Mouse (Mus musculus): Measurements from ENCODE around the gene Epha5.

Gene Epha5

DNA sequence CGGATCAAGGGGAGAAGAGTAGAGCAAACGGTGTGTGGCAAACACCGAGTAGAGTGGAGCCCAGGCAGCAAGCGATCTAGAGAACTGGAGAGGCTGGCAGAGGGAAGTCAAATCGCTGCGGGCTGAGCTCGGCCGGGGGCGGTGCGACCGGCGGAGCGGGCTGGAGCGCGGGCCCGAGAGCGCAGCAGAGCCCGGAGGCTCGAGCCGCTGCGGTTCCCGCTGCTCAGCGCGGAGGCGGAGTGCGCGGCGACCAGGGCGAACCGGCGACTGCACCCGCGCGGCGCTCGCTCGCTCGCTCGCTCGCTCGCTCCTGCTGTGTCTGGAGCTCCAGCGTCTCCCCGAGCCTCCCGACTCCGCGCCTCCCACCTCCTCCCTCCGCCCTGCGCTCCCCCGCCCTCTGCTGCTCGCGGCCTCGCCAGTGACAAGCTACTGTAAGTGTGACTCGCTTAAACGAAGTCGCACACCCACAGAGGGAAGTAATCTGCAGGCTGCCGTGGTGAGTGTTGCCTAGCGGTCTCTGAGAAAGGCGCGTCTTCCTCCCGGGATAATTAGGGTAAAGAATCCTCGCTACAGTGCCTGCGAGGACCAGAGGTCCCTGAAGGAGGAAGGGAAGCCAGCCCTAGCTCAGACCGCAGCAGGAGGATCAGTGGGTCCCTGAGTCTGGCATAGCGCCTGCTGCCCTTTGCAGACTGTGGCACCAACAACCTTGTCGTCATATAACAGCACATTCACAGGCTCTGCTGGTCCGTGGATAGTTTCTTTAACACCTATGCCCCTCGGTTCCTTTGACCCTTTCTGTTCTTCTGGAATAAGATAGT is at the start of gene Epha5:
Gene Epha5, minus strand, starts transcription at position 321 of the 818 bp plus-strand sequence.
- no peak for DNase-seq (ENCODE audit: low spot score)

- DNase-seq (ENCODE audit: low spot score), result no peak
Measured at GRCm38 (mm10) chr5:84456216-84456615, 39.0 kb upstream of the Epha5 start.

DNA sequence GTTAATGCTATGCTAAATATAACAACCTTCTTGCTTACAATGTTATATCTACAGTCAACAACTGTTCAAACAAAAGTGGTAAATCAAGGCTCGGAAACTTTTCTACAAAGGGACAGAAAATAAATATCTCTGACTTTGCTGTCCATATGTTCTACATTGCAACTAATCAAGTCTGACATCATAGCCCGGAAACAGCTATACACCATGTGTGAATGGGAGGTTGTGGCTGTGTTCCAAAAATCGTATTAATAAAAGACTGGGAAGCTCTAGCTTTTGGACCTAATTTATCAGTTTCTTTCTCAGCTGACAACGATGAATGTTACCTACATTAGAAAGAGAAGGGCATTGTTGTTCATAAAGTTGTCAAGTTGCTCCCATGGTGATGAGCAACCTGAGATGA is 37.5 kb upstream of the Epha5 start:
- DNase-seq (ENCODE audit: low spot score), result no peak

- DNase-seq (ENCODE audit: low spot score), result no peak
Measured at GRCm38 (mm10) chr5:84453839-84454238, 36.7 kb upstream of the Epha5 start.

- no peak for DNase-seq (ENCODE audit: low spot score)
Measured at GRCm38 (mm10) chr5:84440232-84440631, 23.1 kb upstream of the Epha5 start.

DNA sequence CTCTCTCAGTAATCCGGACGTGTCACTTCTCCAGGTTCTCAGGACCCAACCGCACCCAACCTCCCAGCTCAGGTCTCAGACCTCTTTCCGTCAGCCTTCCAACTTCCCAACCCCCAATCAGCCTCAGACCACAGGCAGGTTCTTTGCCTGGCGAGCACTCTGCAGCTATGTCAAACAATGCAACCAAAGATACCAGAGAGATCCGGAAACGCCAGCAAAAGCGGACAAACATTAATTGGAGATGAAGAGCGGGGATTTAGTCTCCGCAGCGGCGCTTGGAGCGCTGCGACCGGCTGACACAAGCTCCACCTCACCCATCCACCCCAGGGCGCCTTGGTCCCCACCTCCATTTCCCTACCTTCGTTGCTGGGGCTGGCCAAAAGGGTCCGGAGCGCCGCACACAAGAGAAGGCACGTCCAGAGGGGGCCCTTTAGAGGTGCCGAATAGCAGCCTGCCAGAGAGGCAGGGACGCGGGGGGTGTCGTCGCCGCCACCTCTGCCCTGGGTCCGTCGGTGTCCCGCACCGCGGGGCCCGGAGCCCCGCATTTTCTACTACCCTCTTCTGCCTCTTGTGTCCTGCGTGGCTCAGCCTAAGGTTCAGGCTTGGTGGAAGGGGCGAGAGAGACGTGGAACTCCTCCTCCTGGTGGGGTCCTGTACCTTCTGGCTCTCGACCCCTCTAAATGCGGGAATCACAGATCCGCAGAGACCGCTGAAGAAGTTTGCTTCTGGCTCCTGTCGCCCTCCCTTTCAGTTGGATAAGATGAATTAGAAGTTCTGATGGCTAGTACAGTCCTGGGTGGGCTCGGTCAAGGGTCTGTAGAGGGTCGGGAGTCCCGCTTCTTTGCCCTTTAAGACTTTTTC is 991 bp downstream of the Epha5 start:
- DNase-seq (ENCODE audit: low spot score), result no peak

DNA sequence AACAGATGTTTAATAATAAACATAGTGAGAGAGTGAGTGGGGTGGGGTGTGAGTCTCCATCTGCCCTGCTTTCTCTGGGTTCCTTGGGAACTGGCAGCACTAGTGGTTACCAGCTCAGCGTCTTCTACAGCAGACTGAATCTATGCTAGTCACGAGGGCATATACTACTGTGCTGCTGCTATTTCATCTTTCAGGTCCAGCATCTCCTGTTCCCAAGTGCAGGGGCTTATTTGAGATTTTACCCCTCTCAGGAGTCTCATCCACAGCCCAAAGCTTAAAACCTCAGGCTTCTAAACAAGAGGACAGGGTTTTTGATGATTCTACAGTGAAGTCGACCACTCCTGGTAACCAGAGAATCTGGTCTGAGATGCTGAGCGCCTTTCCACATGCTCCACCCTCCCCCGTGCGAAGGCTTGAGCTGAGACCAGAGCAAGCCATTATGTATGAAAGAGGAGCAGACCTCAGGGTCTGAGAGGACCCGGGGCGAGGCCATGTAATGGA is 2.2 kb downstream of the Epha5 start:
- no peak for DNase-seq (ENCODE audit: low spot score)

- no peak for DNase-seq (ENCODE audit: low spot score)
Measured at GRCm38 (mm10) chr5:84413026-84413425, 4.2 kb downstream of the Epha5 start.

- DNase-seq (ENCODE audit: low spot score), result no peak
Measured at GRCm38 (mm10) chr5:84408370-84408769, 8.8 kb downstream of the Epha5 start.

- no peak for DNase-seq (ENCODE audit: low spot score)
Measured at GRCm38 (mm10) chr5:84397085-84397484, 20.1 kb downstream of the Epha5 start.

DNA sequence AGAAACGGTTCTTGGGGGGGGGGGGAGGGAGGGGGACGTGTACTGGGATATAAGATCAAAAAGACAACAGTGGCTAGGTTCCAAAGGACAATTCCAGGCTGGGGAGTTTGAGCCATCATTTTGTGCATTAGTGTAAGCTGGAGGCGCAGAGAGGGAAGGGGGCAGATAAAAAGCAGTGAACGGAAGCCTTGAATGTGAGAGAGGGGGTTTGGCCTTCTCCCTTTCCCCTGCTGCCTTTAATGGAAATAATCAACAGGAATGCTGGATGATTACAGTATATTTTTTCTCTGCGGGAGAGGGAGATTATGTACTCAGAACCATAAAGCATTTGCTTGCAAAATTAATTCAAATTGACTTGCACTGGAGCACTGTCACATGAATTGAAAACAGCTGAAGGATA is 51.8 kb downstream of the Epha5 start:
- DNase-seq (ENCODE audit: low spot score), result no peak

DNA sequence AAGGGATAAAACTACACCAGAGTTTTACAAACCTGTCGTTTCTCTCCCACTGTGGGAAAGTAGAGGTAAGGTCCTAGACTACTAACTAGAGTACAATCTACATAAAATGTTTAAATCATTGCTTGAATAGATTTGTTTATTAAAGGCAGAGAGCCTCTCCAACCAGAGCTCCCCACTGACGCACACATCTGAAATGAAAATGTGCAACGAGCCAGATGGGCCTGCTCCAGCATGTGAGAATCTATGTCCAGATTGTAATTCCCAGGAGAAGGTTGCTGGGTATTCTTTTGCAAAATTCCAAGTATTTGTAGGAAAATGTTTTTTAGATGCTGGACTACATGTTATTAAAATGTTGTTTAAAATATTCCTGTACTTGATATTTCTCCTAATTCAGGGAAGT is 57.8 kb downstream of the Epha5 start:
- no peak for DNase-seq (ENCODE audit: low spot score)

DNA sequence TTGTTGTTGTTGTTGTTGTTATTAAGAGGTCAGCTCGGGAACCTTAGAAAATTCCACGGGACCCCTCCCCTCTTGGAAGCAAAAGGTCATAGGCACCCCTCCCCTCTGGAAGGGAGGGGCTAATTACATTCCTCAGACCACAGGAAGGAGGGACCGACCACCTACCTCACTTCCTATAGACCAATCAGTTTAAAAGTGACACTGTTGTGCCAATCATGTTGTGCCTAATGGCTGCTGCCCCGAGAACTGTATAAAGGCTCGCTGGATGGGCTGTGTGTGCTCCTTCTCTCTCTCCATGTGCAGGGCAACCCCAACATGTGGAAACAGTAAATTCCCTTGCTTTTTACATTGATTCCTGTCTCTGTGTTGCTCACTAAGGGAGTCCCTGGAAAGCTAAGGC is 64.1 kb downstream of the Epha5 start:
- no peak for DNase-seq (ENCODE audit: low spot score)

- DNase-seq (ENCODE audit: low spot score), result no peak
Measured at GRCm38 (mm10) chr5:84346728-84347499, 70.3 kb downstream of the Epha5 start.

- no peak for DNase-seq (ENCODE audit: low spot score)
Measured at GRCm38 (mm10) chr5:84335834-84336465, 81.2 kb downstream of the Epha5 start.

- DNase-seq (ENCODE audit: low spot score), result no peak
Measured at GRCm38 (mm10) chr5:84334481-84334880, 82.7 kb downstream of the Epha5 start.

DNA sequence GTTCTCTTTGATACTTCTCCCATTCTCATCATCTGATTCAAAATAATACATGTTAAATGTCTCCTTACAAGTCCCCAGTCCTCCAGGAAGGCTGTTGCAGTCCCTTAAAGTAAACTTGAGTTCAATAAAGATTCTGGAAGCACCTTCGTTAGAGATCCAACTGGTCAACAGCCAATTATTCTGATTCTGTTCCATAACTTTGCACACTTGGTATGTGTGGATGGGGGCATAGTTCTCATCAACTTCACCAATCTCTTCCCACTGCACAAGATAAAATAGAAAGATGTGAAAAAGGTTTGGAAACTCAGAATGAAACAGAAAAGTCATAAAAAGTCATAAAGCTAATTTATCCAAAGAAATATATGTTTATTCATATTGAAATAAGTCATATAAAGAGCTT is 85.6 kb downstream of the Epha5 start:
- no peak for DNase-seq (ENCODE audit: low spot score)

DNA sequence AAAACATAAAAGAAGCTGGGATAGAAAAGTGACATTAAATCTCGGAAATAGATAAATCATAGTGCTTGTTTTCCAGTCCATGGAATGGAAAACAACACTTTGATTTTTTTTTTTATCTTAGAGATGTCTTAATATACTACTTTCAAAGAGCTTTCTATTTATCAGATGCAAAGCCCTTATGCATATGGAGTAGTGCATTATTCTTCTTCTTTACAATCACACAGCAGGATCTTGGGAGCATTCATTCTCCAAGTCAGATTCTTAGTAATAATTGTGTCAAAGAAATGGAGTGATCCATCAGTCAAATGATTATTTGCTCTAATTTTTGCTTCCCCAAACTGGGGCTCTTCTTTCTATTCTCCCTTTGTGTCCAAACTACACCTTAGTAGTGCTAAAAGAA is 96.6 kb downstream of the Epha5 start:
- no peak for DNase-seq (ENCODE audit: low spot score)

GRCm38 (mm10) chr5:84320138-84320537 is 97.0 kb downstream of the Epha5 start:
- no peak for DNase-seq (ENCODE audit: low spot score)

GRCm38 (mm10) chr5:84318814-84319340 is 98.3 kb downstream of the Epha5 start:
- DNase-seq (ENCODE audit: low spot score), result no peak

DNA sequence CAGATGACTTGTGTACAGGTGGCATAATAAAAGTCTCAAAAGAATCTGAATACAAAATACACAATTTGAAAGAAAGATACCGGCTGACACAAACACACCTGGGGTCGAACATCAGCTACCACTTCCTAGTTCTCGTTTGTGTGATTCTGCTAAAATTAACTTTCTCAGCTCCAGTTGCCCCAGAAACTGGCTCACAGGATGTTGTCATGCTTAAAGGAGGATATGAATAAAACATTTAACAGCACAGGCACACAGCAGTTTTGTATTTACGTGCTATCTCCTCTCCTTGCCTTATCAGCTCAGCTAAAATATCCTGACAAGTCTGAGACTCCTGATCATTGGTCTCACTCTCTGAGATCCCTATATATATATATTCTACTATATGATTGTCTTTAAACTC is 99.3 kb downstream of the Epha5 start:
- no peak for DNase-seq (ENCODE audit: low spot score)

GRCm38 (mm10) chr5:84313619-84314018 is 103.6 kb downstream of the Epha5 start:
- DNase-seq (ENCODE audit: low spot score), result no peak

Data from layer of hippocampus, adult 9-10 months (tissue).